Mouse (Mus musculus) heart, postnatal 4 days (tissue): ENCODE results near the gene Hpcal4. TPM values are rescaled to one million over a fixed set of nuclear protein-coding genes. Genes with fewer than 3 reads are reported as not detected.

Experiments
- total RNA-seq, 2 experiments: library from RNA; stranded (reverse); gene quantifications; 2 replicates each; pipeline ENCODE4 v1.2.3; 2021

The Hpcal4 gene
- total RNA-seq, 2 experiments from 2014 or later = 0.26 to 0.54 TPM

Other genes starting within 250 kb of the Hpcal4 start
- gene Mfsd2a, start 222.0 kb upstream of the Hpcal4 start, total RNA-seq = under 1 TPM; 0.14 to 0.20 TPM
- gene Mycl, start 187.6 kb upstream of the Hpcal4 start, total RNA-seq = under 1 TPM; 0.14 to 0.29 TPM
- gene Trit1, start 166.6 kb upstream of the Hpcal4 start, total RNA-seq = 1 to 10 TPM; 8.9 to 9.5 TPM
- not detected for gene Bmp8b, start 78.1 kb upstream of the Hpcal4 start, total RNA-seq
- not detected for gene Oxct2b, start 67.0 kb upstream of the Hpcal4 start, total RNA-seq
- 10 to 100 TPM; 33.5 to 35.2 TPM for gene Ppie, start 43.3 kb upstream of the Hpcal4 start, total RNA-seq
- 10 to 100 TPM; 21.3 to 24.6 TPM for gene Nt5c1a, start 18.3 kb downstream of the Hpcal4 start, total RNA-seq
- 10 to 100 TPM; 26.9 to 28.3 TPM for gene Heyl, start 50.3 kb downstream of the Hpcal4 start, total RNA-seq
- 100 to 1,000 TPM; 246 to 255 TPM for gene Pabpc4, start 79.1 kb downstream of the Hpcal4 start, total RNA-seq
- not detected for gene Oxct2a, start 140.4 kb downstream of the Hpcal4 start, total RNA-seq
- gene Bmp8a, start 160.0 kb downstream of the Hpcal4 start, total RNA-seq = under 1 TPM in 1 of 2 experiments, not detected in 1; 0.14 TPM